In genomic region chr10:42274712-42275400, GRCm38 (mm10) we compare ENCODE assay signal across 7 mouse cellular contexts. TPM values are rescaled to one million over a fixed set of nuclear protein-coding genes. Genes with fewer than 3 reads are reported as not detected.
DNase-seq lines count a peak whose midpoint lies in the region; ATAC-seq and TF ChIP-seq lines count a peak whose summit lies in the region.

No protein-coding gene starts in this region.

- H3K9ac ChIP-seq in heart, embryonic 16.5 days (ENCODE audit: low read length): peak overlapping the region; percentile 93
- peak overlapping the region; percentile 81 for H3K9ac ChIP-seq in midbrain, embryonic 16.5 days (ENCODE audit: low read depth, low read length)

- WGBS in heart, embryonic 16.5 days: 2% methylated on average over 65 of the region's 65 CpGs
- 1% methylated on average over 65 of the region's 65 CpGs for WGBS in limb, embryonic 10.5 days
- under 1% methylated on average over 62 of the region's 65 CpGs for whole genome bisulfite sequencing in midbrain, embryonic 16.5 days
- 2% methylated on average over 65 of the region's 65 CpGs for WGBS in thymus, adult 2 months

- no peaks in the 10 kb centered on the region for H3K9me3 ChIP-seq in heart, embryonic 16.5 days (replicated peaks; ENCODE audit: control insufficient read depth, low read length)
- H3K9me3 ChIP-seq in limb, embryonic 10.5 days (replicated peaks): no peaks in the 10 kb centered on the region
- no peaks in the 10 kb centered on the region for H3K9me3 ChIP-seq in midbrain, embryonic 16.5 days (replicated peaks; ENCODE audit: control insufficient read depth, low read length, poor library complexity, severe bottlenecking)

- DNase-seq in urinary bladder, adult 2 months (ENCODE audit: low spot score): peak; percentile 34
- no peak for DNase-seq in urinary bladder, postnatal 10 days (ENCODE audit: low spot score)
- peak; percentile 51 for DNase-seq in embryo, embryonic 10 days (ENCODE audit: low spot score)
- DNase-seq in limb, embryonic 10.5 days (ENCODE audit: low spot score): peak; percentile 66
- DNase-seq in thymus, adult 2 months: peak; percentile 59

- TF ChIP-seq POLR2A in thymus, adult 2 months (IDR thresholded peaks at IDR 0.05; ENCODE audit: control insufficient read depth, extremely low read depth, insufficient read depth, low read length, poor library complexity): 0 out of 2 replicates have a peak, but pooled peaks have one; percentile 6

- peak overlapping the region; percentile 94 for H3K4me3 ChIP-seq in heart, embryonic 16.5 days (ENCODE audit: low read length)
- peak overlapping the region; percentile 88 for H3K4me3 ChIP-seq in limb, embryonic 10.5 days
- H3K4me3 ChIP-seq in midbrain, embryonic 16.5 days (ENCODE audit: low read depth, low read length): peak overlapping the region; percentile 84
- H3K4me3 ChIP-seq in thymus, adult 2 months (ENCODE audit: control insufficient read depth, insufficient read depth, low read length): peak overlapping the region; percentile 82

- H3K27ac ChIP-seq in heart, embryonic 16.5 days (ENCODE audit: low read length): peak overlapping the region; percentile 100
- peak overlapping the region; percentile 92 for H3K27ac ChIP-seq in limb, embryonic 10.5 days
- peak overlapping the region; percentile 97; the same call in 1 of the 2 replicates for H3K27ac ChIP-seq in midbrain, embryonic 16.5 days (ENCODE audit: low read length)
- peak overlapping the region; percentile 51 for H3K27ac ChIP-seq in thymus, adult 2 months (ENCODE audit: control insufficient read depth, insufficient read depth, low read length)

- H3K27me3 ChIP-seq in heart, embryonic 16.5 days (ENCODE audit: control insufficient read depth, insufficient read depth, low read length): no peaks in the 10 kb centered on the region
- peaks cover 18% of the 10 kb centered on the region for H3K27me3 ChIP-seq in limb, embryonic 10.5 days (ENCODE audit: low read depth, poor library complexity, severe bottlenecking)
- H3K27me3 ChIP-seq in midbrain, embryonic 16.5 days (ENCODE audit: control insufficient read depth, insufficient read depth, low read depth, low read length): no peaks in the 10 kb centered on the region; the same call in 1 of the 2 replicates
- no peaks in the 10 kb centered on the region for H3K27me3 ChIP-seq in thymus, adult 2 months (ENCODE audit: control insufficient read depth, insufficient read depth, low read length)

- TF ChIP-seq CTCF in thymus, adult 2 months (IDR thresholded peaks at IDR 0.05; ENCODE audit: borderline replicate concordance, control insufficient read depth, extremely low read depth, insufficient read depth, low read length, poor library complexity): peak; percentile 31; the same call in 1 of the 2 replicates

- no peaks in the 10 kb centered on the region for H3K36me3 ChIP-seq in heart, embryonic 16.5 days (ENCODE audit: control insufficient read depth, insufficient read depth)
- H3K36me3 ChIP-seq in limb, embryonic 10.5 days: 0 out of 2 replicates have a peak, but pooled peaks cover 3% of the 10 kb centered on the region
- H3K36me3 ChIP-seq in midbrain, embryonic 16.5 days (ENCODE audit: control insufficient read depth, insufficient read depth, low read length): no peaks in the 10 kb centered on the region
- no peaks in the 10 kb centered on the region for H3K36me3 ChIP-seq in thymus, adult 2 months (ENCODE audit: control insufficient read depth, insufficient read depth, low read length)

- peak overlapping the region; percentile 99 for H3K4me2 ChIP-seq in heart, embryonic 16.5 days (ENCODE audit: low read depth, low read length)
- peak overlapping the region; percentile 97 for H3K4me2 ChIP-seq in midbrain, embryonic 16.5 days (ENCODE audit: low read length)

- no peak for ATAC-seq in heart, embryonic 16.5 days (replicated peaks; ENCODE audit: extremely low read depth, insufficient read depth, low FRiP score)
- ATAC-seq in midbrain, embryonic 16.5 days: no peak

- peaks cover 33% of the 10 kb centered on the region for H3K4me1 ChIP-seq in heart, embryonic 16.5 days (ENCODE audit: control insufficient read depth, insufficient read depth, low read length)
- H3K4me1 ChIP-seq in limb, embryonic 10.5 days: peaks cover 51% of the 10 kb centered on the region
- peaks cover 28% of the 10 kb centered on the region for H3K4me1 ChIP-seq in midbrain, embryonic 16.5 days (ENCODE audit: control insufficient read depth, insufficient read depth, low read length)
- H3K4me1 ChIP-seq in thymus, adult 2 months (replicated peaks; ENCODE audit: control insufficient read depth, insufficient read depth, low read length): peaks cover 27% of the 10 kb centered on the region

RNA-seq across cellular contexts. Expression of gene Foxo3, which starts 1.7 kb away (rescaled TPM):
- 14.9 and 23.9 TPM in 2 replicates for polyA plus RNA-seq in urinary bladder, adult 2 months (2012; rRNA removed)
- 5.4 and 5.5 TPM in 2 replicates for polyA plus RNA-seq in heart, embryonic 16.5 days (2015; fragmentation: Nextera tagmentation; extraction: Ambion mirVana)
- 2.3 and 3.8 TPM in 2 replicates for polyA plus RNA-seq in limb, embryonic 10.5 days (2016; fragmentation: Nextera tagmentation; extraction: Ambion mirVana)
- 3.8 TPM in 2 replicates for polyA plus RNA-seq in midbrain, embryonic 16.5 days (2015; fragmentation: Nextera tagmentation; extraction: Ambion mirVana)
- polyA plus RNA-seq in thymus, adult 2 months (2012; rRNA removed): 76.6 and 83.4 TPM in 2 replicates
